Mouse (Mus musculus) urinary bladder, postnatal 10 days (tissue): Measurements from ENCODE around the gene Gm44511.
A peak's percentile ranks its signal among the peaks of the same experiment; 100 is the strongest.
"Not testable (repeated sequence)": the region's sequence is repeated elsewhere in the genome, so short reads cannot be mapped to it uniquely, and the experiment has no call there.

Experiments used
- DNase-seq: peaks from one replicate; pipeline ENCODE4 v3.0.0; 2022; ENCODE audit warnings: low spot score

Gene Gm44511

GRCm38 (mm10) chr6:128799144-128799895 is 26.8 kb downstream of the Gm44511 start:
- DNase-seq: peak; percentile 44

GRCm38 (mm10) chr6:128798772-128799143 is 27.4 kb downstream of the Gm44511 start:
- not testable (repeated sequence) for DNase-seq

- DNase-seq: no peak
Observed at GRCm38 (mm10) chr6:128797936-128798771, 28.0 kb downstream of the Gm44511 start.

- no peak for DNase-seq
Observed at GRCm38 (mm10) chr6:128797185-128797905, 28.8 kb downstream of the Gm44511 start.

GRCm38 (mm10) chr6:128796321-128796955 is 29.7 kb downstream of the Gm44511 start:
- no peak for DNase-seq

GRCm38 (mm10) chr6:128793734-128794133 is 32.4 kb downstream of the Gm44511 start:
- no peak for DNase-seq

- not testable (repeated sequence) for DNase-seq
Observed at GRCm38 (mm10) chr6:128790491-128790994, 35.6 kb downstream of the Gm44511 start.

GRCm38 (mm10) chr6:128789115-128789514 is 37.0 kb downstream of the Gm44511 start, which contains the start of gene Klrb1c:
Klrb1c (minus strand) TSS chr6:128789215.
- no peak for DNase-seq

- no peak for DNase-seq
Observed at GRCm38 (mm10) chr6:128788517-128788916, 37.6 kb downstream of the Gm44511 start.

GRCm38 (mm10) chr6:128786396-128786795 is 39.7 kb downstream of the Gm44511 start:
- DNase-seq: not testable (repeated sequence)

GRCm38 (mm10) chr6:128769481-128770253 is 56.4 kb downstream of the Gm44511 start:
- no peak for DNase-seq

GRCm38 (mm10) chr6:128768047-128768446 is 58.1 kb downstream of the Gm44511 start:
- no peak for DNase-seq

- DNase-seq: not testable (repeated sequence)
Observed at GRCm38 (mm10) chr6:128766486-128767254, 59.4 kb downstream of the Gm44511 start.

GRCm38 (mm10) chr6:128765211-128765610 is 60.9 kb downstream of the Gm44511 start:
- DNase-seq: no peak

GRCm38 (mm10) chr6:128764598-128764997 is 61.5 kb downstream of the Gm44511 start:
- no peak for DNase-seq

GRCm38 (mm10) chr6:128763736-128764523 is 62.2 kb downstream of the Gm44511 start:
- DNase-seq: peak; percentile 73

GRCm38 (mm10) chr6:128762892-128763670 is 63.0 kb downstream of the Gm44511 start:
- not testable (repeated sequence) for DNase-seq

GRCm38 (mm10) chr6:128761144-128761540 is 65.0 kb downstream of the Gm44511 start:
- no peak for DNase-seq
